Mouse (Mus musculus): Measurements from ENCODE around the gene Pdia6. TPM values are rescaled to one million over a fixed set of nuclear protein-coding genes. Genes with fewer than 3 reads are reported as not detected.

Gene Pdia6
- polyA plus RNA-seq, 1 experiment from 2014 or later = 259 TPM

DNA sequence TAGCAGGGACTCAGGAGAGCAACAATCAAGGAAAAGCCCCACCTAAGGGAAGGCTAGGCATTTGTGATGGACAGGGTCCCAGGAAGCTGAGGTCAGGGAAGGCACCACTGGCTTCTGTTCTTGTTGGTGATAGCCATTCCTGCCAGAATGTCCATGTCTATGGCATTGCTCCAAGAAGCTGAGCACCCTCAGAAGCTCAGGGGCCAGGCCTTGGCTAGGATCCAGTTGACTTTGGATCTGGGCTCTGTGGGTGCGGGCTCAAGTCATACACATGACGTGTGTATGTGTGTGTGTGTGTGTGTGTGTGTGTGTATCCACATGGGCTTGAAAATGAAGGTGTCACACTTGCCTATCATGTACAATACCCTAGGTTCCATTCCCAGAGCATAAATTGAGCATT, 23.6 kb downstream of the Pdia6 start:
- H3K27ac ChIP-seq = no peak overlapping the region
- H3K36me3 ChIP-seq (ENCODE audit: inconsistent target) = peaks cover 4% of the 10 kb centered on the region; the same call in 1 of the 2 replicates
- WGBS (ENCODE audit: missing documents) = 83% methylated on average over 2 of the region's 2 CpGs
- H3K79me2 ChIP-seq (ENCODE audit: inconsistent target) = no peaks in the 10 kb centered on the region
- H3K4me3 ChIP-seq (ENCODE audit: inconsistent target) = no peak overlapping the region

DNA sequence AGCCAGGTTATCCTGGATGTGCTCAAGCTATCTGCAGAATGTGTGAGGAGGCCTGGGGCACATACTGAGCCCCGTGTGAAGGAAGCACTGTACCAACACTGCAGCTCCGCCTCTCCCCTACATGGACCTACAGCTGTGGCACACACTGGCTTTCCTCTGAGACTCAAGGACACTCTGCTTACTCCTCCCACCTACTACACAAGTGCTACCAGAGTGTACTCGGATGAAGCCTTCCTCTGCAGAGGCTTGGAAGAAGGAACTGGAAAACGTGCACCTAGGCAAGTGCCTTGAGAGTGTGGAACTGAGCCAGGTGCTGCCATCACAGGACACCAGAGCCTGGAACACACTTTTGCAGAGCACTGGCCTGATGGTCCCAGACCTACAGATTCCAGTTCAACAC, 24.2 kb downstream of the Pdia6 start:
- no peaks in the 10 kb centered on the region for H3K36me3 ChIP-seq (ENCODE audit: inconsistent target)
- H3K27ac ChIP-seq = no peak overlapping the region
- H3K79me2 ChIP-seq (ENCODE audit: inconsistent target) = no peaks in the 10 kb centered on the region
- no peak overlapping the region for H3K4me3 ChIP-seq (ENCODE audit: inconsistent target)
- 56% methylated on average over 4 of the region's 4 CpGs for WGBS (ENCODE audit: missing documents)

DNA sequence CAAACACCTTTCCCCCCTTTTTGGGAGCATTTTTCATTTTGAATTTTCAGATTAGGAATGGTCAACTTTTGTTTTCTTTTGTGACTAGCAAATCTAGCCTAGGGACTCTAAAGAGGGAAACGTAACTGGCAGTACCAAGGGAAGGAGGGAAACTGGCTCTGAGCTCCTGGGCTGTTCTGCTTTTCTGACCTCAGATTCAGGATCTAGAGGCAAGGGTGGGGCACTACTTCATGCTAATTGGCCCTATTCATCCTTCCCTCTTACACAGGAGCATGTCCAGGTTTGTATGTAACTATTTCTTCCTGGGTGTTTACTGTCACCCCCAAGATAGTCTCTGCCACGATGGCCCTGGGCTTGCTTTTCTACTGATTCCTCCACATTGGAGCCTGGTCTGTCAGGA, 30.6 kb downstream of the Pdia6 start:
- no peak overlapping the region for H3K4me3 ChIP-seq (ENCODE audit: inconsistent target)
- no peaks in the 10 kb centered on the region for H3K36me3 ChIP-seq (ENCODE audit: inconsistent target)
- no peaks in the 10 kb centered on the region for H3K79me2 ChIP-seq (ENCODE audit: inconsistent target)
- WGBS (ENCODE audit: missing documents) = 42% methylated on average over 2 of the region's 2 CpGs
- no peak overlapping the region for H3K27ac ChIP-seq

DNA sequence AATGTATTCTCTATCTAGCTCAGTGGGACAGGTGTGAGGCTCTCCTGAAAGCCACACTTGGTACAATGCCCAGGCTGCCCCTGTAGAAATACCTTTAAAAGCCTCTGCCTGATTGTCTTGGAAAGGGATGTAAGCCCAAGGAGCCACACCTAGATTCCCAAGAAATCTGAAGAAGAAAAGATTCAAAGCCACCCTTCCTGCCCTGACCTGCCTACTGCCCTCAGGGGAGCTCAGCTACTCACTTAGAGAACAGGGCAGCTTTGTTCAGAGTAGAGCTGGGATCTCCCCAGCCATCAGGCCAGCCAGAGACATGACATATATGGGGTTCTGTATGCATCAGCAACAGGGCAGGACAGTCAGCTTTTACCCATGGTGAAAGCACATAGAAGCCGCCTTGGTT, 33.6 kb downstream of the Pdia6 start:
- no peak overlapping the region for H3K4me3 ChIP-seq (ENCODE audit: inconsistent target)
- WGBS (ENCODE audit: missing documents) = 95% methylated on average over 1 of the region's 1 CpGs
- H3K36me3 ChIP-seq (ENCODE audit: inconsistent target) = no peaks in the 10 kb centered on the region
- H3K27ac ChIP-seq = no peak overlapping the region
- no peaks in the 10 kb centered on the region for H3K79me2 ChIP-seq (ENCODE audit: inconsistent target)

DNA sequence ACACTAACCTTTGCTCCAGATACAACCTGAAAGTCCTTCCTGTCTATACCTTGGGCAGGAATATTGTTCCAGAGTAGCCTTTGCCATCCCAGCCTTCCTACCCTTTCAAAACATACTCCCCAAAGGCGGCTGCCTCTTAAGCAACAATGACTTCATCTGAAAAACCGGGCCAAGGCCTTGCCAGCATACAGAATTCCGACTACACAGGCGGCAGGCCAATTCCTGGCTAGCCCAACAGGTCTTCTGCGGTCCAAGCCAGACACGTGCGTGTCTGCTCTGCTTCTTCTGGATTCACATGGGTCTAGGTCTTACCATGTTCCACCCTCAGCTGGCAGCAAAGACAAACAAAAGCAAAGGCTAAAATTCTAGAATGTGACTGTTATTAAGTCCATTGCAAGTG, 39.1 kb downstream of the Pdia6 start:
- Histone ChIP-seq H3K27ac (no peak overlapping the region), H3K4me3 (ENCODE audit: inconsistent target) (no peak overlapping the region), H3K79me2 (ENCODE audit: inconsistent target) (no peaks in the 10 kb centered on the region), H3K36me3 (ENCODE audit: inconsistent target) (no peaks in the 10 kb centered on the region)
- WGBS (ENCODE audit: missing documents) = 89% methylated on average over 7 of the region's 7 CpGs

DNA sequence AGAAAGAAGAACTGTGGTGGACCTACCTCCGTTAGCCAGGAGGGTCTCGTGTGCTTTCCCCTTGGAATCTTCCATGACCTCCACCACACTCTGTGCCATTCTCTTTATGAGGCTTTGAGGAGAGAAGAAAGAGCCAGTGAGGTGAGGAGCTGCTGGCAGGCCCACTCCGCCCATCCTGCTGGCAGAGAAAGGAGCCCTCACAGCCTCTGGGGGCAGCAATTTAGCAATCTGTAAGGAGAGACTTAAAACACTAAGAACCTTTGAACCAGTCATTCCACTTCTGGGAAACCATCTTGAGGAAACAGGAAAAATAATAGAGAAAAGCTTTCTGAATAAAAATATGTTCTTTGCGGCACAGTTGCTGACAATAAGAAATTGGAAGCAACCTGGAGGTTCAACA, 41.9 kb downstream of the Pdia6 start:
- Histone ChIP-seq H3K4me3 (ENCODE audit: inconsistent target) (no peak overlapping the region), H3K79me2 (ENCODE audit: inconsistent target) (no peaks in the 10 kb centered on the region), H3K36me3 (ENCODE audit: inconsistent target) (no peaks in the 10 kb centered on the region), H3K27ac (no peak overlapping the region)
- 51% methylated on average over 4 of the region's 4 CpGs for WGBS (ENCODE audit: missing documents)

DNA sequence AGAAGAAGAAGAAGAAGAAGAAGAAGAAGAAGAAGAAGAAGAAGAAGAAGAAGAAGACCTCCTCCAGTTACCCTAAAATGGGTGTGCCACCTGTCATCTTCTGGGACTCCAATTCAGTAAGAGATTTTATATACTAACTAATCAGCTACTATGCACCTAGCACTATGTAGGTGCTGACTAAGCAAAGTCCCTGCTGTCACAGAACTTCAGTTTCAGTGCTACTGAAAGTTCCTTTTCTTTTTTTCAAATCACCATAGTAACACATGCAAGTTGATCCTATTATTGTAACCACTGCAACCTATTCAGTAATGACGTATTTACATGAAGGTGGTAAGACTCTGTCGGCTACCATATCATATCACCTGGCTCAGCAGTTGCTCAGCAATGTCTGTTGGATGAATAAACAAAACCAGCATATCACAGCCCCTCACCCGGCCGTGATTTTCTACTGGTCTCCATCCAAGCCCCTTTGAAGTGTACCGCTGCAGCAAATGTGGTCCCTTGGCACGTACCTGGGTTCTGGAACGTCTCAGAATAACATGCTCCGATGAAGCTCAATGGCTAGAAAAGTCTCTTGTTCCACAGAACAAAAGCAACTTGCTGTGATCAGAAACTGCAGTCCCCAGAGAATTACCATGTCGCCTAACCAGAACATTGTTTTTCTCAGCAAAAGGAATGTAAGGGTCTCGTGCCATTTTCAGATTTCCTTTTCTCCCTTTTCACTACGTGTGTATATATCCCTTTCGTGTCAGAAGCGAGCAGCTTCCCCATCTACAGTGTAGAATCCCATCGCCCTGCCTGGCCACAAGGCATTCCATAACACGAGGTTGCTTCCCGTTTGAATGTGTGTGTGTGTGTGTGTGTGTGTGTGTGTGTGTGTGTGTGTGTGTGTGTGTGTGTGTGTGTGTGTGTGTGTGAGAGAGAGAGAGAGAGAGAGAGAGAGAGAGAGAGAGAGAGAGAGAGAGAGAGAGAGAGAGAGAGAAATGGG, 44.8 kb downstream of the Pdia6 start:
- Histone ChIP-seq H3K27ac (no peak overlapping the region), H3K4me3 (ENCODE audit: inconsistent target) (no peak overlapping the region), H3K79me2 (ENCODE audit: inconsistent target) (no peaks in the 10 kb centered on the region), H3K36me3 (ENCODE audit: inconsistent target) (no peaks in the 10 kb centered on the region)
- 85% methylated on average over 13 of the region's 16 CpGs for WGBS (ENCODE audit: missing documents)

DNA sequence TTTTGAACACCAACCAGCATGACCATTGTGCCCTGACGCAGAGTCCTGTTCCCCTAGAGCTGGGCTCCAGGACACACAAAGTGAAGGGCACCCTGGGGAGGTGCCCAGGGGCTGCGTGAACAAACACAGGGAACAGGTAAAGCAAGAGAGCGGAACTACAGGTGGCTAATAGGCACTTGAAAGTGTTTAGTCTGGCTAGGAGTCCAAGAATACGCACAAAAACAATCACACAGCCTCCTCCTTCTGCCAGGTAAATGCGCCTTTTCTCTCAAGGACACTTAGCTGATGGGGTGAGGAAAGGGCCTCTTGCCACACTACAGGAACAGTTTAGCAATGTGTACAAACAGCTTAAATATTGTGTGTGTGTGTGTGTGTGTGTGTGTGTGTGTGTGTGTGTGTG, 49.8 kb downstream of the Pdia6 start:
- no peaks in the 10 kb centered on the region for H3K36me3 ChIP-seq (ENCODE audit: inconsistent target)
- no peaks in the 10 kb centered on the region for H3K79me2 ChIP-seq (ENCODE audit: inconsistent target)
- 94% methylated on average over 5 of the region's 5 CpGs for WGBS (ENCODE audit: missing documents)
- H3K27ac ChIP-seq = no peak overlapping the region
- no peak overlapping the region for H3K4me3 ChIP-seq (ENCODE audit: inconsistent target)

DNA sequence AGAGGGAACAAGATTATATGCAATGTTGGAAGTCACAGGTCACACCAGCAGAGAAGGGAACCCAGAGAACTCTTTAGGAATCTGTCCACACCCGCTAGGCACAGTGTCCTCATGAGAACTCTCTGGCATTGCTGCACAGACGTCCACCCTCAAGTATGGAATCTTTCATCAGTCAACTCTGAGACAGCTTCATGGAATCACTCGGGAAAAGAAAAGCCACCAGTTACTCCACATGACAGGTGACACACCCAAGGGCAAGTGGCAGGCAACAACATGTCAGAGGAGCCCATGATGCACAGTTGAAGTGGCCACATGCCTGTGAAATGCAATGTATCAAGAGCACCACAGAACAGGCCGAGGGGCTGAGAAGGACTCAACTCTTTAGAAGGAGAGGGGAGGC, 51.6 kb downstream of the Pdia6 start:
- Histone ChIP-seq H3K27ac (no peak overlapping the region), H3K36me3 (ENCODE audit: inconsistent target) (no peaks in the 10 kb centered on the region), H3K4me3 (ENCODE audit: inconsistent target) (no peak overlapping the region), H3K79me2 (ENCODE audit: inconsistent target) (no peaks in the 10 kb centered on the region)
- 84% methylated on average over 4 of the region's 4 CpGs for WGBS (ENCODE audit: missing documents)

DNA sequence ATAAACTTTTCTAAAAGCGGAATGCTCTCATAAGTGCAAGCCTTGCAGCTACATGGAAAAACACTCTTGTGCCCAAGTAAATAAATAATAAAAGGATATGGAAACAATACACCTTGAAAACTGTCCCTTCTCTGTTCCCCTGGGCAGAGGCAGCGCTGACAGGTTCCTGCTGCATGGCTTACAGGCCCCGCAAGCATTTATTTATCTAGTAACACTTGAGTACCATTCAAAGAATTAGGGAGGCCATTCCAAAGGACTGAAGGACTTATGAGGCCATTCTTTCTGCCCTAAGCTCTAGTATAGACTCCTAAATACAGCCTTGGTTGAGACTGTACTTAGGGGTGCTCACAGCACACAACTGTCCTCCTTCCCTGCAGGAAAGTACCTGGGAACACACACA, 52.1 kb downstream of the Pdia6 start:
- Histone ChIP-seq H3K27ac (no peak overlapping the region), H3K4me3 (ENCODE audit: inconsistent target) (no peak overlapping the region), H3K36me3 (ENCODE audit: inconsistent target) (no peaks in the 10 kb centered on the region), H3K79me2 (ENCODE audit: inconsistent target) (no peaks in the 10 kb centered on the region)
- 89% methylated on average over 3 of the region's 3 CpGs for WGBS (ENCODE audit: missing documents)

DNA sequence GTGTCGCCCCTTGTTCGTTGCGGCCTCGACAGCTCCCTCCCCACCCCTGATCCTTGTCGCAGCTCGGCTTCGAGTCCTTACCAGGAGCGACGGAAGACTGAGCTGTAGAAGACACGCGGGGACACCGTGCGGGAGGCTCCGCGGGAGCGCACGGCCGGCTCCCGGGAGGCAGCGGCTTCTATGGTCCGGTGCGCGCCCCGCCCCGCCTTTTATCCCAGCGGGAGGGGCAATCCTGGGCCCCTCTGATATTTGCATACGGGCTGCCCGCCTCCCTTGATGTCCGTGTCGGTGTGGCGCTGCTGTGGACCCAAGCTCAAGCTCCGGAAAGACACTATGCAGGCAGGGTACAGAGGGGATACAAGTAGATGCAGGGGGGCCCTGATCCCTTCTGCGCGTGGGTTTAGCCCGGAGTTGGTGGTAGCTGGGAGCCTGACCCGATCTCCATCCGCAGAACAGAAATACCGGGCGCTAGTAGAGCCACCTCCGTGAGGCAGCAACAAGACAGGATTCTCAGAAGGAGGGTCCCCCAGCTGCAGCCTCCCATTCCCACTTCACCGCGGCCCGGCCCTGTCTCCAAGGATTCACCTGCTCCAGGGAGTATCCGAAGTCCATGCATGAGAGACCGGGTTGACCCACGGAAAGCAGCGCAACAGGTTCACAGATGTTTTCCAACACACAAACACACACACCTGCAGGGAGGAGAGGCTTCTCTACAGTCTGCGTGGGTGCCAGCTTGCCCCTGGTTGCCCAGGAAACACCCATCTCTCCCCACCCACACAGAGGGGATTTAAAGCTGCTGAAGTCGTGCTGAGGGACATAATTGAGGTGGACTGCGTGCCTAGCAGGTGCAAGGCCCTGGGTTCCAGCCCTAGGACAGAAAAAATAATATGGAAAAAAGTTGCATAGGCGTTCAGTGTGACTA, 58.5 kb downstream of the Pdia6 start:
- no peak overlapping the region for H3K27ac ChIP-seq
- no peaks in the 10 kb centered on the region for H3K79me2 ChIP-seq (ENCODE audit: inconsistent target)
- 7% methylated on average over 51 of the region's 51 CpGs for WGBS (ENCODE audit: missing documents)
- H3K36me3 ChIP-seq (ENCODE audit: inconsistent target) = no peaks in the 10 kb centered on the region
- no peak overlapping the region for H3K4me3 ChIP-seq (ENCODE audit: inconsistent target)

DNA sequence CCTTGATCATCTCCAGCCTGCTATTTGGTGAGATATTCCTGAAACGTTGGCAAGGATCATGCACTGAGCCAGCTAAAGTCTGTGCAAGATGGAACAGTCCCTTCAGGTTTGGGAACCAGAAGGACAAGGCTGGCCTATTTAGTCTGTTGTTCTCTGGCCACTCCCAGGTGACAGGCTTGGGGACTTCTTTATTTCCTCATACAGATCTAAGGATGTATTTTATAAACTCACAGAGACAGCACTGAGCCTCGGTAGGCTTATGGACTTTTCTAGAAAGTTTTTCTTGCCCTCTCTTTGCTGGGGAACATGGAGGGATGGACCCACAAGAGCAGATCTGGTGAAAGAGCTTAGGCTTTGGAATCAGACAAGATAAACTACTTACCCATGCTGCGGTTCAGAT, 62.9 kb downstream of the Pdia6 start, which contains the start of gene Atp6v1c2:
Gene Atp6v1c2 (minus strand): TSS at position 101 of the 400 bp plus-strand sequence.
- no peaks in the 10 kb centered on the region for H3K36me3 ChIP-seq (ENCODE audit: inconsistent target)
- no peak within 1 kb of the TSS for H3K4me3 ChIP-seq (ENCODE audit: inconsistent target)
- no peak within 1 kb of the TSS for H3K27ac ChIP-seq
- 74% methylated on average over 3 of the region's 3 CpGs for WGBS (ENCODE audit: missing documents)
- no peaks in the 10 kb centered on the region for H3K79me2 ChIP-seq (ENCODE audit: inconsistent target)

DNA sequence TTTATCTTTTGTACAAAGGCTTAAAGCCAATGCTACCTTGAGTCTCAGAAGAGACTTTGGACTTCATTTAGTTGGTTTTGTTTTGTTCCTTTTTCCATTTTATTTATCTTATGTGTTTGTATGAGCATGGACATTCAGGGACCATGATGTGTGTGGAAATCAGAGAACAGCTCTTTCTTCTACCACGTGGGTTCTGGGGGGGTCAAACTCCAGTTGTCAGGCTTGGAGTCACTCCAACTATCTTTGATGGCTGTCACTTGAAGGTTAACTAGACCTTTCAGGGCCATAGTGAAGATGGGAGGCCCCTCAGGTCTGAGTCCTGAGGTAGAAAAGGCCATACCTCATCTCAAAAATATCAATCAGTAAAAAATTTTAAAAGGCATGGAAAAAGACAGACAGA, 67.1 kb downstream of the Pdia6 start:
- Histone ChIP-seq H3K36me3 (ENCODE audit: inconsistent target) (no peaks in the 10 kb centered on the region), H3K79me2 (ENCODE audit: inconsistent target) (no peaks in the 10 kb centered on the region), H3K4me3 (ENCODE audit: inconsistent target) (no peak overlapping the region), H3K27ac (no peak overlapping the region)
- WGBS (ENCODE audit: missing documents) = 33% methylated on average over 1 of the region's 1 CpGs
